Mouse (Mus musculus): ENCODE results near the gene Ntn1.

The Ntn1 gene

DNA sequence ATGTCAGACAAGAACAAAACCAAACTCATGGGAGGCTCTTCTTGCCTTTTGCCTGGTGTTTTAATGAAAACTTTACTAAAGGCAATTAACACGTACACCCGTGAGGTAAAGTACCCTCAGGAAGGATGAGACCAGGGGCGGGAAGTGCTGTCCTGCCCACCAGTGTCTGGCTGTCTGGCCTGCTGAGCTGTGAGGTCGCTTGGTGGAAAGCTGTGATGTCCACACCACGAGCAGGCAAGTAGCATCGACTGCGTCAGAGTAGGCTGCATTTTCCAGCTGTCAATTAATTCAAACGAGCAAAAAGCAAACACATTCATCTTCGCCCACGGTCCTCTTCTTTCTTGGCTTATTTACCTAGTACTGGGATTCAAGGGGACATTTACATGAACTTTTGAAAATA is 201.9 kb downstream of the Ntn1 start:
- ATAC-seq (ENCODE audit: insufficient number of reproducible peaks, low FRiP score, low TSS enrichment): no peak

- ATAC-seq (ENCODE audit: insufficient number of reproducible peaks, low FRiP score, low TSS enrichment): no peak
These were observed 203.2 kb downstream of the Ntn1 start for GRCm38 (mm10) chr11:68197471-68197870.

DNA sequence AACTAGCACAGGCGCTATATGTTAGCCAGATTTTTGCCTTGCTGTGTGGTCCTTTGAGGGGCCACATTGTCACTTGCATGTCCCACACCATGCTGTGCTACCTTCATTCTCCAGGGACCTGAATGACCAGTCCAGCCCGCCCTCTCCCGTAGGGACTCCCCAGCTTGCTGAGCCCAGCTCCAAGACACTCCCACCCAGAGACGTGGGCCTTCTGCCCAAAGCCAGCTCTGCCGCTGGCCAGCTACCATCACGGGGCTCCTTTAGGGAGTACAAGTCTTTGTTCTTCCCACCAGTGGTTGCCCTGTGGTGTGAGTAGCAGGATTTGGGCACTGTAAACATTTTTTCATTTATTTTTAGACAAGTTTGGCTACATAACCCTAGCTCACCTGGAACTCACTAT is 204.1 kb downstream of the Ntn1 start:
- ATAC-seq (ENCODE audit: insufficient number of reproducible peaks, low FRiP score, low TSS enrichment): no peak

DNA sequence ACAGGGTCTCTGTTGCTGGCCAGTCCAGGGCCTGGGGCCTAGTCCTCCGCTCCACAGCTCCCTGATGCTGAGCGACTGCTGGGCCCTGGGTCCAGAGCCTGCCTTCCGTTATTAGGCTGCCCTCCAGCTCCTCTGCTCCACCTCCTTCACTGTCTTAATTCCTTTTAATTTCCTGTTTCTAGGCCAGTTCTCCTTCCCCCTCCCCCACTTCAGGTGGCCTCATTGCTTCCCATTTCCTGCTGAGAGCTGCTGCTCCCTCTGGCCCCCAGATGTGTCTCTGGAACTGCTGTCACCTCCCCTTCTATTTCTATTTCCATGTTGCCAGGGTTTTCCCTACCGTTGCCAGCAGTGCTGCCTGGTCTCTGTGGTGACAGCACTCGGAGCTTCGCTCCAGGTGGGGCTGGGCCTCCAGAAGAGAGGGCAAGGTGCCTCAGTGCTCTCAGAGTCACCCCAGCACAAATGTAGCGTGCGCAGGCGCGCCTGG is 204.9 kb downstream of the Ntn1 start:
- no peak for ATAC-seq (ENCODE audit: insufficient number of reproducible peaks, low FRiP score, low TSS enrichment)

- no peak for ATAC-seq (ENCODE audit: insufficient number of reproducible peaks, low FRiP score, low TSS enrichment)
These were observed 205.5 kb downstream of the Ntn1 start for GRCm38 (mm10) chr11:68195168-68195567.

- no peak for ATAC-seq (ENCODE audit: insufficient number of reproducible peaks, low FRiP score, low TSS enrichment)
These were observed 209.8 kb downstream of the Ntn1 start for GRCm38 (mm10) chr11:68190849-68191248.

- no peak for ATAC-seq (ENCODE audit: insufficient number of reproducible peaks, low FRiP score, low TSS enrichment)
These were observed 211.9 kb downstream of the Ntn1 start for GRCm38 (mm10) chr11:68188695-68189201.

DNA sequence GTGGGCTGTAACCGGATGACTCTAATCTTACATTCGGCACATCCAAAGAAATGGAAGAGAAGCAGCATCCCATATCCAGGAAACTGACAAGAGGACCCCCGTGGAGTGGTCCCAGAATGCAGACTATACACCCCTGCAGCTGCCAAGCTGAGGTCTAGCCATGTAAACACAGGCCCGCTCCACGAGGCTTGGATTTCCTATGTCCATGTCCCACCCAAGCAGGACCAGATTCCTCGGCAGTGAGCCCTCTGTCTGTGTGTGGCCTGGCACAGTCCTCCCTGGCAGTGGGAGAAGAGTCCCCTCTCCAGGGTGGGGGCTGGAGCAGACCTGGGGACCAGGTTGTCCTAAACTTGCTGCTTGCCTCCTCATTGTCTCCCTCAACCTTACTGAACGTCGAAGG is 213.4 kb downstream of the Ntn1 start:
- no peak for ATAC-seq (ENCODE audit: insufficient number of reproducible peaks, low FRiP score, low TSS enrichment)

DNA sequence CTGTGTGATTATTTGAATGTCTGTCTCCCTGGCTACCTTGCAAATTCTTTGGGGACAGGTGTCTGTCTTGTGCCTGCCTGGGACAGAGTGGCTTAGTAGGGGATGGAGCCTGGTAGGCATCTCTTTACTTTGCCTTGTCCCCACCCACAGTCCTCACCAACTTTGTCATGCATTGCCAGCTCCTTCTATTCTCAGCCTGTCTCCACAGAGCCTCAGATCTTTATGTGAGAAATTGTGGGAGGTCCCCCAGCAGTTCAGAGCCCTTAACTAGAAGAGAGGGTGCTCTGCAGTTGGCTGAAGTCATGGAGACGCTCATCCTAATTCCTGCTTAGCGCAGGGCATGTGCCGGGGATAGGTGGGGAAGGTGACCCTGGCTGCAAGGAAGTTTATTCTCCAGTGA is 215.0 kb downstream of the Ntn1 start:
- ATAC-seq (ENCODE audit: insufficient number of reproducible peaks, low FRiP score, low TSS enrichment): no peak

- no peak for ATAC-seq (ENCODE audit: insufficient number of reproducible peaks, low FRiP score, low TSS enrichment)
These were observed 223.2 kb downstream of the Ntn1 start for GRCm38 (mm10) chr11:68177415-68177814.

DNA sequence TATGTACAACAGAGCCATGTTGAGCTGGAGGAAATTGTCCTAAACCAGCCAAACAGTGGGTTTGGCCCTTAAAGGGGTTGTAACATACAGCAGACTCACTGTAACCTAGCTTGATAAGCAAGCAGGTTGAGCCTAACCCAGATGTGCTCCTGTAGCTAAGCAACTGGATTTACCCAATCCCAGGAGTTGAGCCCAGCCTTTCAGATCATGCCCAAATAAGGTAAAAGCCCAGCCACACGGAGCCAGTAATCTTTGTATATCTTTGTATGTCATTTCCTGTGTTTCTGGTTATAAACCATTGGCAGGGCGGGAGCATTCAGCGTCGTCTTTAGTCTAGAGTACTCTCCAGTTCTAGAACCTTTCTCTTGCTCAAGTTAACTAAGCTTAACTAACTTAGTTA is 224.1 kb downstream of the Ntn1 start:
- no peak for ATAC-seq (ENCODE audit: insufficient number of reproducible peaks, low FRiP score, low TSS enrichment)

DNA sequence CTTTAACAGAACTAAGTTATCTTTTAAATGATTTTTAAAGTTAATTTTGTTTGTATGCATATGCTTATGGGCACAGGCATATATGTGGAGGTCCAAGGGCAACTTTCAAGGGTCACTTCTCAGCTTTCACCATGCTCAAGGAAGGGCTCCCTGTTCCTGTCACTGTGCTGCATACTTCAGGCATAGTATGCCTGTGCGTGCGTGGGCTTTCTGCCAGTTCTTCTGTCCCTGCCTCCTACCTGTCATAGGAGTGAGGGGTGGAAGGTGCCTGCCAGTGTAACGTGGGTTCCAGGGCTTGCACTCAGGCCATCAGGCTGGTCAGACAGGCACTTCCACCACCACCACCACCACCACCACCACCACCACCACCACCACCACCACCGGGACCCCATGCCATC is 228.0 kb downstream of the Ntn1 start:
- no peak for ATAC-seq (ENCODE audit: insufficient number of reproducible peaks, low FRiP score, low TSS enrichment)

DNA sequence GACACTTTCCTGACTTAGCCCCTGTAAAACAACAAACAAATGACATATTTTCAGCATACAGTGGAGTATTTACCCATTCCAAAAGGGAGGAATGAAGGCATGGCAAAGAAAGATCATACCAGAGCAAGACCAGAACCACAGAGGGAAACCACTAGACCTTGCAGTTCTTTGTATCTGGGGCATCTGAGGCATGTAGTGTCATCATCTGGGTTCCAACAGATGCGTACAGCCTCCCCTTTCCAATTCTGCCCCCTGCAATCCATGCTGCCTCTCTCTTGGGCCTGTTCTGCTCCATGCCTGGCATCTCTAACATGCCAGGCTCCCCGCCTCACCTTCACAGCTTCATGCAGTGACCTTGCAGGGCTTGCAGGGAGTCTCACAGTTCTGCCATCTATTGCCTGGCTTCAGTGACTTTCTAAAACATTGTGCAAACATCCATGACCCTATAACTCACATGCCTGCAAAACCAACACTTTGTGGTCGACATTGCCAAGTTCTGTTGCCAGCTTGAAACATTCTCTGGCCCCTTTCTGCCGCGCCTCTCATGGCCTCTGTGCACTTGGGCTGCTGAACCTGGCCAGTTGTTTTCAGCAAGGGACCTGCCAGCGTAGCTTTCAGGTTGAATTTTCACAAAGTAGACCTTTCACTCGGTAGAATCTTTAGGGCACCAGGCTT is 228.5 kb downstream of the Ntn1 start:
- ATAC-seq (ENCODE audit: insufficient number of reproducible peaks, low FRiP score, low TSS enrichment): no peak

- ATAC-seq (ENCODE audit: insufficient number of reproducible peaks, low FRiP score, low TSS enrichment): no peak
These were observed 232.2 kb downstream of the Ntn1 start for GRCm38 (mm10) chr11:68168427-68168826.

- no peak for ATAC-seq (ENCODE audit: insufficient number of reproducible peaks, low FRiP score, low TSS enrichment)
These were observed 236.2 kb downstream of the Ntn1 start for GRCm38 (mm10) chr11:68164408-68164807.

GRCm38 (mm10) chr11:68159867-68160266 is 240.8 kb downstream of the Ntn1 start:
- no peak for ATAC-seq (ENCODE audit: insufficient number of reproducible peaks, low FRiP score, low TSS enrichment)
